Mouse (Mus musculus) embryonic fibroblast, embryonic 13.5 days (primary cell): ENCODE measurements around the gene Sfi1.

Experiments used
- CTCF ChIP-seq: IDR thresholded peaks from 2 replicates; pipeline ENCODE4 v1.5.1; 2011; ENCODE audit warnings: mild to moderate bottlenecking, control low read depth, low read length, moderate library complexity, borderline replicate concordance; ENCODE audit not compliant: insufficient read depth
- POLR2A ChIP-seq: IDR thresholded peaks from 2 replicates; pipeline ENCODE4 v1.6.1; 2011; ENCODE audit warnings: low read depth, mild to moderate bottlenecking, control low read depth, low read length, moderate library complexity

DNA sequence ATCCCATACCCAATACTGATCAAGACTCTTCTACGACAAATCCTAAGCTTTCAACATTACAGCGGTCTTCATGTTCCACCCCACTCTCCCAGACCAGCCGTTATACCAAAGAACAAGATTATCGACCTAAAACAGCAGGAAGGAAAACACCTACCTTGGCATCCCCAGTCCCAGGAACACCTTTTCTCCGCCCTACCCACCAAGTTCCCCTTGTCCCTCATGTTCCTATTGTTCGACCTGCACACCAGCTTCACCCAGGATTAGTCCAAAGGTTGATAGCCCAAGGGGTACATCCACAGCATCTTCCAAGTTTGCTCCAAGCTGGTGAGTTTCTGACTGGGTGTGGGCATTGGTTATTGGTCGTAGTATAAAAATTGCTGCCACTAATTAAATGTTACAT lies 49.1 kb upstream of the Sfi1 start:
- TF ChIP-seq POLR2A (no peak), CTCF (no peak)
